Mouse (Mus musculus): ENCODE measurements at regions not wholly inside any gene's neighbourhood (a gene's known extent, or its start where the extent isn't known, plus 50 kb on each side); places are given as distances from the start of the nearest gene placed in this dataset.
"Not testable (repeated sequence)": the region's sequence is repeated elsewhere in the genome, so short reads cannot be mapped to it uniquely, and the experiment has no call there.

GRCm38 (mm10) chrX:17724990-17725779, 153.1 kb upstream of the Fundc1 start:
- TF ChIP-seq POLR2A (IDR thresholded peaks at IDR 0.05; ENCODE audit: borderline replicate concordance, insufficient read depth, low read length): no peak
- TF ChIP-seq CTCF (IDR thresholded peaks at IDR 0.05; ENCODE audit: borderline replicate concordance, insufficient read depth, low read depth, low read length): no peak
- no peak overlapping the region for H3K27ac ChIP-seq (ENCODE audit: insufficient read depth, low read length)
- no peaks in the 10 kb centered on the region for H3K27me3 ChIP-seq (ENCODE audit: control insufficient read depth, insufficient read depth, low read length)
- H3K4me1 ChIP-seq (ENCODE audit: control insufficient read depth, insufficient read depth, low read length): no peaks in the 10 kb centered on the region; the same call in 1 of the 2 replicates
- peak; percentile 17 for DNase-seq
- H3K4me3 ChIP-seq (replicated peaks; ENCODE audit: insufficient read depth, low read depth, low read length): no peak overlapping the region
- WGBS: 31% methylated on average over 7 of the region's 7 CpGs

GRCm38 (mm10) chrX:17724398-17724797, 152.3 kb upstream of the Fundc1 start:
- H3K4me3 ChIP-seq (replicated peaks; ENCODE audit: insufficient read depth, low read depth, low read length): no peak overlapping the region
- TF ChIP-seq POLR2A (IDR thresholded peaks at IDR 0.05; ENCODE audit: borderline replicate concordance, insufficient read depth, low read length): no peak
- no peak for TF ChIP-seq CTCF (IDR thresholded peaks at IDR 0.05; ENCODE audit: borderline replicate concordance, insufficient read depth, low read depth, low read length)
- H3K27ac ChIP-seq (ENCODE audit: insufficient read depth, low read length): no peak overlapping the region
- DNase-seq: no peak
- H3K4me1 ChIP-seq (ENCODE audit: control insufficient read depth, insufficient read depth, low read length): no peaks in the 10 kb centered on the region; the same call in 1 of the 2 replicates
- WGBS: 89% methylated on average over 2 of the region's 2 CpGs
- H3K27me3 ChIP-seq (ENCODE audit: control insufficient read depth, insufficient read depth, low read length): no peaks in the 10 kb centered on the region

- H3K4me1 ChIP-seq (ENCODE audit: control insufficient read depth, insufficient read depth, low read length); H3K27ac ChIP-seq (ENCODE audit: insufficient read depth, low read length); DNase-seq; H3K27me3 ChIP-seq (ENCODE audit: control insufficient read depth, insufficient read depth, low read length); H3K4me3 ChIP-seq (replicated peaks; ENCODE audit: insufficient read depth, low read depth, low read length): not testable (repeated sequence)
- WGBS: 87% methylated on average over 6 of the region's 6 CpGs
Measured at GRCm38 (mm10) chrX:17721866-17722625, 149.9 kb upstream of the Fundc1 start.

- Histone ChIP-seq H3K4me3 (replicated peaks; ENCODE audit: insufficient read depth, low read depth, low read length) (no peak overlapping the region), H3K27ac (ENCODE audit: insufficient read depth, low read length) (no peak overlapping the region), H3K27me3 (ENCODE audit: control insufficient read depth, insufficient read depth, low read length) (no peaks in the 10 kb centered on the region), H3K4me1 (ENCODE audit: control insufficient read depth, insufficient read depth, low read length) (no peaks in the 10 kb centered on the region)
- TF ChIP-seq POLR2A (IDR thresholded peaks at IDR 0.05; ENCODE audit: borderline replicate concordance, insufficient read depth, low read length) (no peak), CTCF (IDR thresholded peaks at IDR 0.05; ENCODE audit: borderline replicate concordance, insufficient read depth, low read depth, low read length) (no peak)
- WGBS: 54% methylated on average over 1 of the region's 1 CpGs
- DNase-seq: no peak
Measured at GRCm38 (mm10) chrX:17714534-17714933, 142.4 kb upstream of the Fundc1 start.

GRCm38 (mm10) chrX:17712919-17713318, 140.8 kb upstream of the Fundc1 start:
- DNase-seq: no peak
- Histone ChIP-seq H3K27ac (ENCODE audit: insufficient read depth, low read length) (no peak overlapping the region), H3K27me3 (ENCODE audit: control insufficient read depth, insufficient read depth, low read length) (no peaks in the 10 kb centered on the region), H3K4me1 (ENCODE audit: control insufficient read depth, insufficient read depth, low read length) (no peaks in the 10 kb centered on the region), H3K4me3 (replicated peaks; ENCODE audit: insufficient read depth, low read depth, low read length) (no peak overlapping the region)
- TF ChIP-seq POLR2A (IDR thresholded peaks at IDR 0.05; ENCODE audit: borderline replicate concordance, insufficient read depth, low read length): no peak
- no peak for TF ChIP-seq CTCF (IDR thresholded peaks at IDR 0.05; ENCODE audit: borderline replicate concordance, insufficient read depth, low read depth, low read length)
- WGBS: 74% methylated on average over 2 of the region's 2 CpGs

- no peak overlapping the region for H3K27ac ChIP-seq (ENCODE audit: insufficient read depth, low read length)
- no peak overlapping the region for H3K4me3 ChIP-seq (replicated peaks; ENCODE audit: insufficient read depth, low read depth, low read length)
- no peak for DNase-seq
- H3K4me1 ChIP-seq (ENCODE audit: control insufficient read depth, insufficient read depth, low read length): no peaks in the 10 kb centered on the region
- TF ChIP-seq CTCF (IDR thresholded peaks at IDR 0.05; ENCODE audit: borderline replicate concordance, insufficient read depth, low read depth, low read length): no peak
- no peak for TF ChIP-seq POLR2A (IDR thresholded peaks at IDR 0.05; ENCODE audit: borderline replicate concordance, insufficient read depth, low read length)
- H3K27me3 ChIP-seq (ENCODE audit: control insufficient read depth, insufficient read depth, low read length): no peaks in the 10 kb centered on the region
Measured at GRCm38 (mm10) chrX:17712475-17712874, 140.3 kb upstream of the Fundc1 start.
